Mouse (Mus musculus) midbrain, postnatal 0 days (tissue): ENCODE data around the gene Gon4l. TPM values are rescaled to one million over a fixed set of nuclear protein-coding genes. Genes with fewer than 3 reads are reported as not detected.
"Not testable (repeated sequence)": the region's sequence is repeated elsewhere in the genome, so short reads cannot be mapped to it uniquely, and the experiment has no call there.

Experiments
- ATAC-seq: fragments of 200-750 bp; cut with Nextera tagmentation; 2 replicates; pipeline ENCODE4 v1.8.0; 2017; ENCODE audit warnings: moderate number of reproducible peaks, mild to moderate bottlenecking, moderate TSS enrichment, moderate library complexity; ENCODE audit not compliant: low FRiP score
- DNase-seq: peaks from one replicate; pipeline ENCODE4 v3.0.0-alpha.2; 2015; ENCODE audit warnings: low spot score
- H3K27ac ChIP-seq: fragments of 300-500 bp; sonication (generic); 2 replicates; pipeline ENCODE4 v1.5.1; 2014; ENCODE audit warnings: low read depth, mild to moderate bottlenecking, low read length, mixed read lengths
- H3K27me3 ChIP-seq: fragments of 300-500 bp; sonication (generic); 2 replicates; pipeline ENCODE4 v1.6.1; 2014; ENCODE audit warnings: low read length, control low read depth, mixed read lengths; ENCODE audit not compliant: insufficient read depth
- H3K36me3 ChIP-seq: fragments of 300-500 bp; sonication (generic); 2 replicates; pipeline ENCODE4 v1.6.1; 2014; ENCODE audit warnings: low read length, control low read depth, mixed read lengths; ENCODE audit not compliant: insufficient read depth
- H3K4me1 ChIP-seq: fragments of 300-500 bp; sonication (generic); 2 replicates; pipeline ENCODE4 v1.6.1; 2014; ENCODE audit warnings: mild to moderate bottlenecking, control low read depth, antibody characterized with exemption, low read length, mixed read lengths; ENCODE audit not compliant: insufficient read depth
- H3K4me2 ChIP-seq: fragments of 300-500 bp; sonication (generic); 2 replicates; pipeline ENCODE4 v1.6.1; 2014; ENCODE audit warnings: low read depth, mild to moderate bottlenecking, low read length, mixed read lengths; ENCODE audit not compliant: poor library complexity, severe bottlenecking
- H3K4me3 ChIP-seq: fragments of 300-500 bp; sonication (generic); 2 replicates; pipeline ENCODE4 v1.5.1; 2014; ENCODE audit warnings: low read depth, mild to moderate bottlenecking, low read length, moderate library complexity
- H3K9ac ChIP-seq: fragments of 300-500 bp; sonication (generic); replicated peaks from 2 replicates; pipeline ENCODE4 v1.6.1; 2014; ENCODE audit warnings: mild to moderate bottlenecking, low read length, moderate library complexity, mixed read lengths; ENCODE audit not compliant: poor library complexity, severe bottlenecking
- H3K9me3 ChIP-seq: fragments of 300-500 bp; sonication (generic); 2 replicates; pipeline ENCODE4 v1.6.1; 2016; ENCODE audit warnings: low read length, control low read depth
- CTCF ChIP-seq: IDR thresholded peaks from 2 replicates; pipeline ENCODE4 v1.5.1; 2016; ENCODE audit warnings: antibody characterized with exemption, mild to moderate bottlenecking
- WGBS: fragments of 180-500 bp; shearing (Covaris S2); extraction: QIAGEN DNeasy Blood & Tissue Kit; methylation state at CpG from one replicate; pipeline ENCODE4 v1.1.7; 2014; 5-methylcytosine and 5-hydroxymethylcytosine counted together
- polyA plus RNA-seq: library from polyadenylated mRNA; unstranded; fragments of >200 nt; fragmentation: Nextera tagmentation; extraction: Ambion mirVana; gene quantifications from 2 replicates; pipeline ENCODE4 v1.2.1, GENCODE M21; 2015
- total RNA-seq: library from RNA; depleted of rRNA; stranded (reverse); fragments of >200 nt; gene quantifications from 2 replicates; pipeline ENCODE4 v1.2.3, GENCODE M21; 2014

Gon4l gene
- total and polyA plus RNA-seq, 2 experiments from 2014 or later: 9.6 to 41.9 TPM

- Histone ChIP-seq H3K4me2 (no peak overlapping the region), H3K9ac (no peak overlapping the region), H3K36me3 (peaks cover 60% of the 10 kb centered on the region), H3K27ac (no peak overlapping the region), H3K4me1 (no peaks in the 10 kb centered on the region), H3K27me3 (no peaks in the 10 kb centered on the region), H3K4me3 (no peak overlapping the region), H3K9me3 (no peaks in the 10 kb centered on the region)
- no peak for ATAC-seq
- 96% methylated on average over 3 of the region's 3 CpGs for WGBS
- DNase-seq: no peak
- no peak for TF ChIP-seq CTCF
These were observed 27.1 kb downstream of the Gon4l start for GRCm38 (mm10) chr3:88862129-88862528.

- H3K4me1 ChIP-seq, DNase-seq, H3K9ac ChIP-seq, H3K9me3 ChIP-seq, H3K4me2 ChIP-seq, ATAC-seq, H3K4me3 ChIP-seq, H3K27ac ChIP-seq, H3K27me3 ChIP-seq: not testable (repeated sequence)
- H3K36me3 ChIP-seq: peaks cover 27% of the 10 kb centered on the region
- WGBS: no CpG with 5 or more reads among the region's 3 CpGs
These were observed 31.7 kb downstream of the Gon4l start for GRCm38 (mm10) chr3:88866735-88867134.

- no CpG with 5 or more reads among the region's 8 CpGs for WGBS
- ATAC-seq: not testable (repeated sequence)
These were observed 32.1 kb downstream of the Gon4l start for GRCm38 (mm10) chr3:88867177-88867576.

GRCm38 (mm10) chr3:88868449-88868848 is 33.4 kb downstream of the Gon4l start:
- peaks cover 19% of the 10 kb centered on the region for H3K36me3 ChIP-seq
- not testable (repeated sequence) for H3K9ac ChIP-seq, H3K27me3 ChIP-seq, H3K4me3 ChIP-seq, H3K4me1 ChIP-seq, H3K9me3 ChIP-seq, ATAC-seq, H3K4me2 ChIP-seq, H3K27ac ChIP-seq, DNase-seq
- WGBS: no CpG with 5 or more reads among the region's 4 CpGs

More at GRCm38 (mm10) chr3:88867177-88867576, 32.1 kb downstream of the Gon4l start:
- H3K4me3 ChIP-seq, H3K4me1 ChIP-seq, H3K9me3 ChIP-seq, DNase-seq, H3K27me3 ChIP-seq, H3K9ac ChIP-seq, H3K27ac ChIP-seq, H3K4me2 ChIP-seq: not testable (repeated sequence)
- peaks cover 25% of the 10 kb centered on the region for H3K36me3 ChIP-seq

- not testable (repeated sequence) for H3K27me3 ChIP-seq, H3K4me2 ChIP-seq, H3K9me3 ChIP-seq, DNase-seq, H3K4me1 ChIP-seq, ATAC-seq, H3K36me3 ChIP-seq, H3K4me3 ChIP-seq, H3K27ac ChIP-seq, H3K9ac ChIP-seq
- WGBS: 100% methylated on average over 4 of the region's 4 CpGs
These were observed 47.5 kb downstream of the Gon4l start for GRCm38 (mm10) chr3:88882536-88882935.

GRCm38 (mm10) chr3:88893011-88893410 is 58.0 kb downstream of the Gon4l start:
- DNase-seq, H3K4me2 ChIP-seq, H3K27me3 ChIP-seq, H3K9me3 ChIP-seq, H3K27ac ChIP-seq, H3K4me1 ChIP-seq, H3K9ac ChIP-seq, H3K4me3 ChIP-seq, H3K36me3 ChIP-seq, ATAC-seq: not testable (repeated sequence)
- 93% methylated on average over 7 of the region's 7 CpGs for WGBS

- H3K36me3 ChIP-seq: peaks cover 62% of the 10 kb centered on the region
- 85% methylated on average over 3 of the region's 3 CpGs for WGBS
These were observed 69.8 kb downstream of the Gon4l start for GRCm38 (mm10) chr3:88904803-88905202.

More at GRCm38 (mm10) chr3:88904803-88905202, 69.8 kb downstream of the Gon4l start:
- no peak for TF ChIP-seq CTCF
- no peak overlapping the region for H3K9ac ChIP-seq
- no peaks in the 10 kb centered on the region for H3K4me1 ChIP-seq
- no peak overlapping the region for H3K4me2 ChIP-seq
- H3K4me3 ChIP-seq: no peak overlapping the region
- H3K27ac ChIP-seq: no peak overlapping the region
- H3K27me3 ChIP-seq: no peaks in the 10 kb centered on the region
- no peaks in the 10 kb centered on the region for H3K9me3 ChIP-seq
- no peak for ATAC-seq
- DNase-seq: no peak
